Mouse (Mus musculus) A20 (cell line): Measurements from ENCODE around the gene Tbc1d2b.

Experiments
- DNase-seq: peaks from one replicate; pipeline ENCODE4 v3.0.0-alpha.2; 2011; ENCODE audit warnings: low read depth, low spot score

Tbc1d2b gene

DNA sequence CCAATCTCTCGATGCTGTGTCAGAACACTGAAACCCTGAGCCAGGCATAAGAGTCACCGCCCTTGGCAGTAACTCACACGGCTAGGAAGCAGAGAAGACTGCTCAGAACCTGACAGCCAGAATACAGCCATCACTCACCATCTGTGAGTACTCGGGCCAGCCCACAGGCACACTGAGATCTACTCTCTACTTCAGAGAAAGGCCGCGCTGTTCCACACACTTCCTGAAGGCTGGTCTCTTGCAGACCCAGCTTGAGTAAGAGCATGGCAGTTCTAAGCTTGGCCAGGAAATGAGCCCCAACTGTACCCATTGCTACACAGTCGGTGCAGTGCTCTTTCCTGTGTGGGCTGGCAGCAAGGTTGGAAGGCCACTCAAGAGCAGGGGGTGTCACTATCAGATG lies 27.7 kb downstream of the Tbc1d2b start:
- DNase-seq: no peak

DNA sequence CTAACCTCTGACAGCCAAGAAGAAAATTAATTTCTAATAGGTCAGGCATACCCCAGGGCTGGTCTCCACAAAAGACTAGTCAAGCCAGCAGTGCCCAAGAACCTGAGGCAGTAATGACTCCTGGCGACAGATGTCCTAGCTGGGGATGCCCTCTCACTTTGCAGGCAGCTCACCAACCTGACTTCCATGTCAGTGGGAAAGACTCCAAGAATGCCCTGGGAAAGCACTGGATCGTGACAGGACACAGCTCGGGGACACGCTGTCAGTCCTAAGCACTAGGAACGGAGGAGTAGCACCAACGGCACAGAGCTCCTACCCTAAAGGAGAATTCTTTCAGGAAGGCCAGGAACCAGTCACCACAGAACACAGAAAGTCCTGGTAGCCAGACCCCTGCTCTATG lies 28.3 kb downstream of the Tbc1d2b start:
- no peak for DNase-seq

DNA sequence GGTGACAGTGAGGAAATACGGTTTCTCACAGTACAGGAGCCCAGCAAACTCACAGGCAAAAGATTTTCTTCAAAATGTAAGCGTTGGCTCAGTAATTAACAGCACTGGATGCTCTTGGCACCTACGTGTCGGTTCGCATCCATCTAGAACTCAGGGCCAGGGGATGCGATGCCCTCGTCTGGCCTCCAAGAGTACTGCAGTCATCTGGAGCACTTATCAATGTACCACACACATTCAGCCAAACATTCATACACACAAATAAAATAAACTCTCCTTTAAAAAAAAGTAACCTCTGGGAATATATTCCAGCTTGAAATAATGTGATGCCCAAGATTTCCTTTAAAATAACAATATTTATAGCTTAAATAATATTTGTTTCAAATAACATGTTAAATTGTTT lies 29.0 kb downstream of the Tbc1d2b start:
- peak; percentile 46 for DNase-seq

DNA sequence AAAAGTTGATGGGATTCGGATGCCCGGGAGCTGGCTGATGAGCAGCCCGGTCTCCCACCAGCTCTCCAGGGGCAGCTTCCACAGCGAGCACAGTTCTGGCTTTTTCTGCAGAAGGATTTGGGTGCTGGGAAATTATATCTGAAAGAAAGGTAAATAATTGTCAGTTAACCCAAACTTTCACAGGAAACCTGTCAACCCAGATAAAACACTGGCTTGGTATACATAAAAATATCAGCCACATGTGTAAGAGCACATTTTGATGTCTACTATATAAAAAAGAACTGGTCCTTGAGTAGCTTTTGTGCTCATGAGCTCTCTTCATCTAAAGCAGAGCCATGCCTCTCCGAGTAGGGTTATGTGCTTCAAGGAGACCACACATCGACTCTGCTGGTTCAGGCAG lies 29.6 kb downstream of the Tbc1d2b start:
- DNase-seq: no peak

DNA sequence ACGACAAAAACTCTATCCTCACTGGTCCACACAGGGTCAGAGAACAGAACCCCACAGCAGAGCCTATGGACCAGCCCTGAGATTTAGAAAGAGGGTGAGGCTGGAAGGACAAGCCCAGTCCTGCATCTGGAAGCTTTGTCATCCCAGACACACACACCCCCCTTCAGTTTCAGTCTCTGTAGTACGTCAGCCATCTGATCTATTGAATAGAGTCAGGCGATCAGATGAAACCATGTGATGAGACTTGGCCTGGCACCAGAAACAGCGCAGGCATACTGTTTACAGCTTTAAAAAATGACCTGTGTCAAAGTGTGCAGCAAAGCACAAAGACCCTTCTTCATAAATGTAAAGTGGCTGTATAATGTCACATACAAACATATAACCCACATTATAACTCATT lies 30.0 kb downstream of the Tbc1d2b start:
- DNase-seq: no peak

DNA sequence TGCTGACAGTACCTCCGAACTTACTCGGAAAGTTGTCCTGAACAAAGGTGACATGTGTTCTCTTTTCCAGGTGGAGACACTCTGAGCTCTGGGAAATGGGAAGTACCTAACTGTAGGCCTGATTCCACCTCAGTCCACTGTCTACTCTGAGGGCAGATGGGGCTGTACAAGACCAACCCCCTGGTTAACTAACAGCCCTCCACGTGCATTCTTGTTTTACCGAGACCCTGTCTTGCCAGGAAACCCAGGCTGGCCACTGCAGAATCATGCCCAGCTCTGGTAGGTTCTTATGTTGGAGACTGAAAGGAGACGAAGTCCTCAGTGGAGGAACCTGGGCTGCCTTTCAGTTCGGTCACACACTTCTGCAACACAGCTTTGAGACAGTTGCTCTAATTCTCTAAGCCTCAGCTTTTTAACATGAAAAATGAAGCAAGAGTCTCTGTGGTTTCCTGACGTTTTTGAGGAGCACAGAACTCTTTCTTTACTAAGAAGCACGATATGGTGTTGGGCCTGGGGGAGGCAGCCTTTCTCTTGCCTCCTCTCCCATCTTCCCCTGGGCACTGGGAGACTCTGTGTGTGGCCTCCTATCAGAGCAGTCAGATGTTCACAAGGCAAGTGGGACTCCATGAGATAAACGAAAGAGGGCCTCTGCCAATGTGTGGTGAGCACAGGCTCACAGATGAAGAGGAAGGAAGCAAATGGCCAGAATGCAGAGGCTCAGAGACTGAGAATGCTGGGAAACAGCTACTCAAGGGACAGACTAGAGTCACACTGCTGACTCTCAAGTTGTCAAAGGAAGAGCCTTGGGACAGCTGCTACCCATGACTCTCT lies 33.2 kb downstream of the Tbc1d2b start:
- DNase-seq: no peak

DNA sequence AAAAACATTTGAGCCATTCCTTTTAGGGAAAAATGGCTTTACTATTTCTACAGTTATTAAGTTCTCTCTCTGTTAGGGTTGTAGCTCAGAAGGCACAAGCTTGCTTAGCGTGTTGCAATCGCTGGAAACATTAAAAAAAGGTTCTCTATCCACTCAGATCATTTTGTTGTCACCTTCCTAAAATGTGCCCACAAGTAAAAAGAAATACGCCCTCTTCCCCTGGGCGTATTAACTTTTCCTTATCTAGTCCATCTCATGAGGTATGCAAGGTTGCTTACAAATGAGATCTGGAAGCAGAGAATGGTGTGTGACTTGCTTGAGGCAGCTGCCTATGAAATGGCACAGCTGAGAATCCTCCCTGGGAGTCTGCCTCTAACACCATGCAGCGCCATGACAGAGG lies 33.8 kb downstream of the Tbc1d2b start:
- no peak for DNase-seq

DNA sequence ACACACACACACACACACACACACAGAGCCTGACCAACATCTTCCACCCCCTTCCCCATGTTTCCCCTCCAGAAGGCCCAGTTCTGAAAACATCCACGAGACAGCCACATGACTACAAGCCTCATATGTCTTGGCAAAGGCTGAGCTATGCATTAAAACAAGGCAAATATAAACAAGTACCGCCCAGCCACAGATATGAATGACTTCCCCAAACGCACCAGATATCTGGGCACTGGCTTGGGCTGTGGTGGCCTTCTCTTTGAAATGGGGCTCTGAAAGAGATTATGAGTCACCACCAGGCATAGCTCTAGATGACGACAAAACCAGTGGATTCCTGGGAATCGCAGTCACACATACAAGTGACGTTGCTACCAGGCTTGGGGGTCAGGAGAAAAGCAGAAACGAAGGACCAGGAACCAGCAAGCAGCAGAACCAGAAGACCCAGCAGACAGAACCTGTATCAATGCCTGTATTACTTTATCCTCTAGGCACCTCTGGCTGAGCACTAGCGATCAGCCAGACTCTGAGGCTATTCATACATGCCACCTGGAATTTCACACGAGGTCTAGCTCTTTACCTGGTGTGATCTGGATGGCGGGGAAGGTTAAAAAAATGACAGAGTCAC lies 35.2 kb downstream of the Tbc1d2b start:
- DNase-seq: no peak

DNA sequence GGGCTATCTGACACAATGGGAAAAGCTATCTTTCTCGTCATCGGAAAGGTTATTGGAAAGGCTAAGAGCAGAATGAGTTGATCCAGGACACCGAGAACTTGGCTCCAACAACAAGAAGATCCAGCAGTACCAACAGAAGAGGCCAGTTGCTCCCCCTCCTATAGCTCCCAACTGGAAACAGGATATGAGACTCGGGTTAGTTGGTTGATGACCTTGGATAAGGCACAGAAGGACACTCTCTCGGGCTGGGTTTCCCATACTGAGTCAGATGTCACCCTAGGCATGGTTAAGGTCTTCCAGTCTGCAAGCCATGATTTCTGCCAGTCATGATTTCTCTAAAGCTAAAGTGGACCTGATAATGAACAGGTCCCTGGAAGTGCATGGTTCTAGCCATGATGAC lies 35.8 kb downstream of the Tbc1d2b start:
- DNase-seq: no peak

DNA sequence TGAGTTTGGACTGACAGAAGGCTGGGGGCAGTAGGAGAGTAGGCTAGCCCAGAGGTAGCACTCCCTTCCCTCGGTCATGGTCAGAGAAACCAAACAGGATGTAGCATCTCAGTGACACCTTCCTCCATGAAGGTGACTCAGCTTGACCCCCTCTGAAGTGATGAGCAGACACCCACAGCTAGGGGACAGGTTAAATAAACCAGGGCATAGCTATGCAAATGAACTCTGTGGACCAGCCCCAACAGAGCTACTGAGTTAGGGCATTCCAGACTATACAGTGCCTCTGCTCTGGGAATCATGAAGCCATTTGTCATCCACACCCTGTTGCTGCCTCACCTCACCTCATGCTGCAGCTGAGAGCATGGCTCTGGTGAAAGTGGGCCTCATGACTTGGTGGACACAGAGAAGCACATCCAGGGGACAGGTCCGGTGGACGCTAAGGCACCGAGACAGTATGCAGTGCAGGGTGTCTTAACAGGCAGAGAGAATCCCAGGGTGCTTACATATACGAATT lies 36.6 kb downstream of the Tbc1d2b start:
- DNase-seq: no peak

DNA sequence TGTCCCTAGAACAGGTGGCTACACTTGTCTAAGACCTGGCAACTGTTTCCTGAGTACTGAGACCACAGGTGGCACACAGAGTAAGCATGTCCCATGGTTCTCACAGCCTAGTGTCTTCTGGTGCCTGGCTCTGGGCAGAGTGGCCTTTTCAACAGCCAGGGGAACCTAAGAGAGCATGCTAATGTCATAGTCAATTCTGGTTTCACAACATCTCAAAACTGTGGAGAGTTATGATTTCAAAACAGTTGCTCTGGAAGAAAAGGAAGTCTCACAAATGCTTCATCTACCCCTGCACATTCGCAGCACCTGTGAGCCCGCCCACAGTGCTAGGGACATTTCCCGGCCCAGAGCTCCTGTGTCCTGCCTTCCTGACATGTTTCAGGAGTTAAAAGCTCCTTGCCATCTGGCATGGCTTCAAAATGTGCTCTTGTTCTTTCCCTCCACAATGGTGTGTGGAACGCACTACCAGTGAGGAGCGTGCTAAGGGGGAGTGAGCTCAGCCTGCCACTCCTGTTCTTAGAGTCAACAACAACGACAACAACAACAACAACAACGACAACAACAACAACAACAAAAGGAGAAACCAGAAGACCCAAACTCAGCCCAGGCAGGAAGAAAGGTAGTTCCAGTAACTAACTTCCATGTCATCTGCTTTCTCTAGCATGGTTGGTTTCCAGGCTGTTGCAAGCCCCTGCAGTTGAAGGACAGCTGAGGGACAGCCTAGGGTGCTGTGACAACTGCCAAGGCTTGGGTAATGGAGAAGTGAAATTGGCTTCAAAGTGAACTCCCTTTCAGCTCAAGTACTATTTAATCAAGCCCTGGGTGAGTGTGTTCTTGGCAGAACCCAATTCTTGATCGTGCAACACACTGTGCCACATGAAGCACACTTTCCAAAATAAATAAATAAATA lies 37.6 kb downstream of the Tbc1d2b start:
- peak; percentile 53 for DNase-seq

DNA sequence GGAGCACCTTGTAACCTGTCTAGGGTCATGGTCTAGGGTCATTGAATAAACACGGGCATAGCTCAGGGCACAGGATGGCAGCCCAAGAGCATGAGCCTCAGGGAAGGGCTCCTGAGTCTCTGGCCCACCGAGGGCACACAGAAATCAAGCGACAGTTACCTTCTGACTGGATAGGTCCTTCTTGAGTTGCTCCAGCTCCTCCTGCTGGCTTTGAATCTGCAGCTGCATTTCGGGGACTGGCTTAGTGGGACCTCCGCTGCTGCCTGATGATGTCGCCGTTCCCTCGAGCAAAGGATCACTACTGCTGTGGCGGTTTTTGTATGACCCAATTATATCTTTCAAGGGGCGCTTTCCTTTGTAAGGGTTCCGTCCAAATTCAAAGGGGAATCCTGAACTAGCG lies 43.4 kb downstream of the Tbc1d2b start:
- DNase-seq: no peak

DNA sequence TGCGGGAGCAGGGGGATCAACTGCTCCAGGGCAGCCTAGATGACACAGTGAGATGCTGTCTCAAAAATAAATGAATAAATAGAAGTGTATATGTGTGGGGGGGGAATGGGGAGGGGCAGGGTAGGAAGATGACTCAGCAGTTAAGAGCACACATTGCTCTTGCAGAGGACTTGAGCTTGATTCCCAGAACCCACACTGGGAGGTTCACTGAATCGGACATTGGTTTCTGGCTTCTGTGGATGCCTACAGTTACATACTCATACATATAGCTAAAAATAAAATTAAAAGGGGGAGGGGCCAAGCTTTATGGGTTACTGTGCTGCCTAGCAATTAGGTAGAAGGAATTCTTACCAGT lies 43.9 kb downstream of the Tbc1d2b start:
- DNase-seq: no peak

DNA sequence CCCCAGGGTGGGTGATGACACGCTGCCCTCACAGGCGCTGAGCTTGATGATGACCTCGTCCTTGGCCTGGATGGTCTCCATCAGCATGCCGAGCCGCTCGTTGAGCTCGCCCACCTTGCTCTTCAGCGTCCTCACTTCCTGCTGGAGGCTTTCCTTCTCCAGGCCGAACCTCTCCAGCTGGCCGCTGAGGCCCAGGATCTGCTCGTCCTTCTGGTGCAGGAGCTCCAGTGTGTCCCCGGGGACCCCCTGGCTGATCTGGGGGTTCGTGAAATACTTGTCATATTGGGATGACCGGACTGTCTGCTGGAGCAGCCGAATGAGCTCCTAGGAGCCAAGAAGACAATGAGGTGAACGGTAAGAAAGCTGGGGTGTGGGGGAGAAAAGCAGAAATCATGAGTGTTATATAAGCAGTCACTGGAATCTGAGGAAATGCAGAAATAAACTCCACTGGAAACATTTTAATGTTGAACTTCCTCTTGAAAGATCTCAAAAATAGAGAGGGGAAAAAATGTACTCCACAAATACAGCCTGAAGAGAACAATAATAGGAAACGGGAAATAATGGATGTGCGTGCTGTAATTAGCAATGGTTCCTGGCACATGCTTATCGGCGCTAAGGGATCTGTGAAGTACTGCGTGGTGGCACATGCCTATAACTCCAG lies 44.4 kb downstream of the Tbc1d2b start:
- DNase-seq: no peak

DNA sequence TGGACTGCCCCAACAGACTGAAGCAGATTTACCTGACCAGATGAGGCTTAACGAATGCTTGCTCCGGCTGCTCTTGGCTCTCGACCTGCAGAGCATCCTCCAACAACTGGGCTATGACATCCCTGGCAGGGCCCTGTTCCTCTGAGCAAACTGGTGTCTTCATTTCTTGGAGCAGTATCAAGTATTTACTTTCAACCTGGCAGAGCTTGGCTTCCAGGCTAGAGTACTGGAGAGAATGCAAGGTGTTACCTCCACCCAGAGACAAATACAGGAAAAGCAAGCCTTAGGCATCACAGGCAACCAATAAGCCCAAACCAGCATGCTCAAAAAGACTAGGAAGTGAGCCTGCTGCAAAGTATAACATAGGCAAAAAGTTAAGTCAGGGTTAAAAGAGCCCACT lies 48.3 kb downstream of the Tbc1d2b start:
- DNase-seq: no peak

DNA sequence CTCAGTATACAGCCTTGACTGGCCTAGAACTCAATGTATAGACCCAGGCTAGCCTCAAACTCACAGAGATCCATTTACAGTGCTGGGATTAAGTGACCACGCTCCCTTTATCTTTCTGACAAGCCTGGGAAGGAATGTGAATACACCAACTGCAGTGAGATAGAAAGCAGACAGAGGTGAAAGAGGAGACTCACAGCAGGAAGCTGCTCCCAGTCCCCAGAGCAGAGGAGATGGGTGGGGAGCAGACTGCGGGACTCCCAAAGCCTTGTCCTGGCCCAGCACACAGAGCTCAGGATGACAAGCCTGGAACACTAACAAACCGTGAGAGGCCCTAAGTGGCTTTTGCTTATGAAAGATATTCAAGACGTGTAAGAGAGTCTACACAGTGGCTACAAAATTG lies 53.1 kb downstream of the Tbc1d2b start:
- no peak for DNase-seq

DNA sequence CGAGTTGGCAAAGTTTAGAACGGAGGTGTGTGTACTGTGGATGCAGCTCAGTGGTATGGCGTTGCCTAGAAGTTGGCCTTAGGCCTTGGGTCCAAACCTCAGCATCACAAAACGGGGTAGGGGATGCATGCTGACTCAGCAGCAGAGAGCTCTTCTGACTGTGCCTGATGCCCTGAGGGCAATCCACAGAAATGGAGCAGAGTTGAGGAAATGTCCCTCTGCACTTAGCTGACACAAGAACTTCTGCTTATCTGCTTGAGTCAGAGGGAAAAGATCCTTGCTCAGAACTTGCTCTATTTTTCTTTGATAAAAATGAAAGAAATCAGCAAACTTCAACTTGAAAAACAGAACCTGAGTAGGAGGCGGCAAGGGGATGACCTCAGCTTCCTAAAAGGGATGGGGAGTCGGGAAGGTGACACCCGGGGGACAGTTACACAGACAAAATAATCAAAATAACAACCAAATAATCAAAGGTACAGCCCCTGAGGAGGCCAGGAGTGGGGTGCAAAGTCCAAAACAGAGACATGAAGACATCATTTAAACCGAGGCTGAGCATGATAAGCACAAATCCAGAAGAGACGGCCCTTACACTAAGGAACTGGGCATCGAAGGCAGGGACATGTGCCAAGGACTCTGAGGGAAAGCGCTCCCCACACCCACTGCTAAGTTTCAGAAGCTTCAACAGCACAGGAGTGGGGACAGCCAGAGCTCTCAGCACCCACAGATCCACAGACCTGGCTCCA lies 54.2 kb downstream of the Tbc1d2b start:
- no peak for DNase-seq

DNA sequence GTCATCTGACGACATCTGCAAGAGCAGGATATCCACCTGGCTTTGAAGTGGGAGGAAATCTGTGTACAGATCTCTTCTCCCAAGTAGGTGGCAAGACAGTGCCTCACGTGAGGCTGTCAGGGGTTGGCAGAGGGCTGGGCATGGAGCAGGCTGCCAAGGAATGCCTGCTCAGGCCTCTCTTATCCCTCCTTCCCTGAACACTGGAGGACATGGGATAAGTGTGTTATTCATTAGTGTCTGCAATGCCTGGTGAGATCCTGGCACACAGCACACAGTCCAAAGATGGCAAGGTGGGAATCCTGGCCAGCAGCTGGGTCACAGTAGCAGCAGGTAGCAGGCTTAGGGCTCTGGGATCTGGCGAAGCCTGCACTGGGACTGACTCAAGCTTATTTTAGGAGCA lies 57.5 kb downstream of the Tbc1d2b start:
- no peak for DNase-seq

DNA sequence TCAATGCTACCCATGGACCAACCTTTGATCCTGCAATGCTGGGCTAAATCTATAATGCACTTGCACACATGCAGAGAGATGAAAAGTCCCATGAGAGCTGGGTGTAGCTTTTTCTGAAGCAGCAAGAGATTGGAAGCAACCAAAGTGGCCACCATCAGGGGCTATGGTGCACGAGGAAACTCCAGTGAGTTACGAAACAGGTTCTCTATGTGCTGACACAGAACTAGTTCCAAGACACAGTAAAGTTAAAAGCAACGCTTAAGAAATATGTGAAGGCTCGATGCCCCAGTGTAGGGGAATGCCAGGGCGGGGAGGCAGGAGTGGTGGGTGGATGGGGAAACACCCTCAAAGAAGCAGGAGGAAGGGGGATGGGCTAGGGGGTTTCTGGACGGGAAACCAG lies 61.9 kb downstream of the Tbc1d2b start:
- no peak for DNase-seq

DNA sequence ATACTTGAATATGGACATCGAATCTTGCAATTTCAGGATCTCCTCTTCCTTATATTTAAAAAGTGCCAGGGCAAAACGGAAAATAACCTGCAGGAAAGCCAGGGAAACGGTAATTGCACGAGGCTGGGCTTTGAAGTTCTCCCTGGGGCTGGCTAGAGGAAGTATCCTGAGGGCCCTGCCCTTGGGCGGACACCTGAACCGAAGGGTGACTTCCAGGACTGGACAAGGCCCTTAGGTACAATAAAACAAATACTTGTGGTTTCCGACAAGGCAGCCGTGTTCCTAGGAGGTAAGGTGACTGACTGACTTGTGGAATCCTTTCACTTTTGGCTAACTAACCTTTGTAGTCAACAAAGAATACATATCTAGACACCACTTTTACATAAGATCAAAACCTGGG lies 62.8 kb downstream of the Tbc1d2b start:
- no peak for DNase-seq

DNA sequence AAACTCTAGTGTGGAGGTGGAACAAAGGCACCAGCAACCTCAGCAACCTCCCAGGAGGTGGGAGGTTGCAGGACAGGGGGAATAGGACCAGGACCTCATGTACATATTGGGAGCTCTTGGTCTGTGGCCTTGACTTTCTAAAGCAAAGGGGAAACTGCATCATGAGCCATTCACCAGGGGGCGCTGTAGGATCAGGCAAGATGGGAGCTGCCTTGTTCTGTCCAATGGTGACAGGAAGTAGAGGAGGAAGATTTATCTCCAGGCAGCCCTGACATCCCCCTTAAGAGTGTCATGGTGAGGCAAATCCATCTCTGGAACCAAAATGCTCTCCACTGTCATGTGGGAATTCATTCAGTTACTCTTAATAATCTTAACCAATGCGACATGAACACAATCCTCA lies 64.1 kb downstream of the Tbc1d2b start:
- peak; percentile 69 for DNase-seq
